Mouse (Mus musculus): ENCODE measurements around the gene Tmem259. TPM values are rescaled to one million over a fixed set of nuclear protein-coding genes. Genes with fewer than 3 reads are reported as not detected.

Gene Tmem259
- polyA plus RNA-seq, 1 experiment, result 102 TPM

- H3K27me3 ChIP-seq (ENCODE audit: control insufficient read depth, insufficient read depth, insufficient read length), result peaks cover 10% of the 10 kb centered on the region
- H3K79me3 ChIP-seq (ENCODE audit: low read depth), result no peaks in the 10 kb centered on the region
- H3K4me3 ChIP-seq (ENCODE audit: insufficient read depth, poor library complexity, severe bottlenecking), result peak overlapping the region; percentile 55
- peak overlapping the region; percentile 50 for H3ac ChIP-seq (ENCODE audit: control insufficient read depth, insufficient read length, low read depth)
- TF ChIP-seq MAX (IDR thresholded peaks at IDR 0.05) (no peak), MYOD1 (IDR thresholded peaks at IDR 0.05; ENCODE audit: control insufficient read depth, insufficient read length, low read depth) (no peak), MYOG (IDR thresholded peaks at IDR 0.05; ENCODE audit: control insufficient read depth, extremely low read depth, insufficient read length) (no peak), CEBPB (IDR thresholded peaks at IDR 0.05; ENCODE audit: low read depth) (no peak), CTCF (IDR thresholded peaks at IDR 0.05; ENCODE audit: control insufficient read depth, insufficient read depth, insufficient read length) (no peak), FOSL1 (IDR thresholded peaks at IDR 0.05; ENCODE audit: insufficient read depth, low read length, poor library complexity, severe bottlenecking) (no peak), USF1 (IDR thresholded peaks at IDR 0.05; ENCODE audit: low read depth) (no peak)
- H3K79me2 ChIP-seq (ENCODE audit: control insufficient read depth, insufficient read depth), result no peaks in the 10 kb centered on the region
- H3K36me3 ChIP-seq (ENCODE audit: control insufficient read depth, insufficient read depth), result no peaks in the 10 kb centered on the region
Observed at GRCm38 (mm10) chr10:79925785-79926490, 58.2 kb downstream of the Tmem259 start.

DNA sequence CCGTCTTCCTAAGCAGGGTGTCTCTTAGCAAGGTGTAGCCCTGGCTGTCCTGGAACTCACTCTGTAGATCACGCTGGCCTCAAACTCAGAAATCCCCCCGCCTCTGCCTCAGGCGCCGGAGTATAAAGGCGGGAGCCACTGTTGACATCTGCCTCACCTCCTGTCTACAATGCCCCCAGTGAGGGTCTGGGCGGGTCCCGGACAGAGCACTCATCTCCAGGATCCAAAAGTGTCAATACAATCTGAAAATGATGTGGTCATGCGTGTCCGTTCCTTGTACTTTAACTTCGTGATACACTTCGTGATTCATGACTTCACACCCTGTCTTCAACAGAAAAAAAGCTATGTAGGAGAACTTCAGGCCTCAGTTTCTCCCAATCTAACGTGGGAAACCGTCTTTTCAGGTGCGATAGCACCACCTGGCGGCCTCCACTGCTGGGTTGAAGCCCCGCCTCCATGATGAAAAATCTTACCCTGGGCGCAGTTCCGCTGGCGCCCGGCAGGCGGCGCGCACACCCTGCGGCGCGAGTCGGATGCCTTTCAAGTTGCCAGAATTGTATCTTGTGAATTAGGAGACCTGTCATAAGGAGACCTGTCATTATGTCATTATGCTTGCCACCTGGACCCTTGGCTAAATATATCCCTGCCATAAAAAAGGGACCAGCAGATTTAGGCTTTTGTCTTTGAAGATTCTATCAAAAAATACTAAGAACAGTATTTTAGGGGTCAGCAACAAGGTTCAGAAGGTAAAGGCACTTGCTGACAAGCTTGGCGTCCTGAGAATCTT lies 58.9 kb downstream of the Tmem259 start:
- peak; percentile 98 for TF ChIP-seq CTCF (IDR thresholded peaks at IDR 0.05; ENCODE audit: control insufficient read depth, insufficient read depth, insufficient read length)
- TF ChIP-seq MYOG (IDR thresholded peaks at IDR 0.05; ENCODE audit: control insufficient read depth, extremely low read depth, insufficient read length), result no peak
- TF ChIP-seq MAX (IDR thresholded peaks at IDR 0.05), result peak; percentile 22
- no peak for TF ChIP-seq MYOD1 (IDR thresholded peaks at IDR 0.05; ENCODE audit: control insufficient read depth, insufficient read length, low read depth)
- H3K36me3 ChIP-seq (ENCODE audit: control insufficient read depth, insufficient read depth), result no peaks in the 10 kb centered on the region
- peaks cover 17% of the 10 kb centered on the region for H3K27me3 ChIP-seq (ENCODE audit: control insufficient read depth, insufficient read depth, insufficient read length)
- no peaks in the 10 kb centered on the region for H3K79me3 ChIP-seq (ENCODE audit: low read depth)
- no peak overlapping the region for H3K4me3 ChIP-seq (ENCODE audit: insufficient read depth, poor library complexity, severe bottlenecking)
- H3K79me2 ChIP-seq (ENCODE audit: control insufficient read depth, insufficient read depth), result no peaks in the 10 kb centered on the region
- no peak overlapping the region for H3ac ChIP-seq (ENCODE audit: control insufficient read depth, insufficient read length, low read depth)

Other genes with a start within 250 kb of the Tmem259 start
- gene Polrmt, start 237.7 kb downstream of the Tmem259 start, polyA plus RNA-seq (2012; fragmentation: generic; extraction: Trizol), result 56.5 TPM
- gene Fgf22, start 229.3 kb downstream of the Tmem259 start, polyA plus RNA-seq (2012; fragmentation: generic; extraction: Trizol), result 0.29 TPM
- 116 TPM for gene Rnf126, start 217.4 kb downstream of the Tmem259 start, polyA plus RNA-seq (2012; fragmentation: generic; extraction: Trizol)
- 12.1 TPM for gene Fstl3, start 207.1 kb downstream of the Tmem259 start, polyA plus RNA-seq (2012; fragmentation: generic; extraction: Trizol)
- gene Prss57, start 193.4 kb downstream of the Tmem259 start, polyA plus RNA-seq (2012; fragmentation: generic; extraction: Trizol), result not detected
- 39.9 TPM for gene Palm, start 190.8 kb downstream of the Tmem259 start, polyA plus RNA-seq (2012; fragmentation: generic; extraction: Trizol)
- not detected for gene Misp, start 163.3 kb downstream of the Tmem259 start, polyA plus RNA-seq (2012; fragmentation: generic; extraction: Trizol)
- 345 TPM for gene Ptbp1, start 129.9 kb downstream of the Tmem259 start, polyA plus RNA-seq (2012; fragmentation: generic; extraction: Trizol)
- gene Prtn3, start 109.9 kb downstream of the Tmem259 start, polyA plus RNA-seq (2012; fragmentation: generic; extraction: Trizol), result not detected
- gene Plppr3, start 109.7 kb downstream of the Tmem259 start, polyA plus RNA-seq (2012; fragmentation: generic; extraction: Trizol), result 2.3 TPM
- not detected for gene Elane, start 98.1 kb downstream of the Tmem259 start, polyA plus RNA-seq (2012; fragmentation: generic; extraction: Trizol)
- gene Cfd, start 93.5 kb downstream of the Tmem259 start, polyA plus RNA-seq (2012; fragmentation: generic; extraction: Trizol), result not detected
- 32.5 TPM for gene Med16, start 75.4 kb downstream of the Tmem259 start, polyA plus RNA-seq (2012; fragmentation: generic; extraction: Trizol)
- not detected for gene Gm26602, start 73.5 kb downstream of the Tmem259 start, polyA plus RNA-seq (2012; fragmentation: generic; extraction: Trizol)
- 0.13 TPM for gene Kiss1r, start 67.4 kb downstream of the Tmem259 start, polyA plus RNA-seq (2012; fragmentation: generic; extraction: Trizol)
- gene R3hdm4, start 63.1 kb downstream of the Tmem259 start, polyA plus RNA-seq (2012; fragmentation: generic; extraction: Trizol), result 46.7 TPM
- 0.74 TPM for gene Arid3a, start 57.3 kb downstream of the Tmem259 start, polyA plus RNA-seq (2012; fragmentation: generic; extraction: Trizol)
- gene Wdr18, start 24.2 kb downstream of the Tmem259 start, polyA plus RNA-seq (2012; fragmentation: generic; extraction: Trizol), result 48.6 TPM
- 0.30 TPM for gene Grin3b, start 13.6 kb downstream of the Tmem259 start, polyA plus RNA-seq (2012; fragmentation: generic; extraction: Trizol)
- gene Cnn2, start 4.3 kb upstream of the Tmem259 start, polyA plus RNA-seq (2012; fragmentation: generic; extraction: Trizol), result 437 TPM
- 10.7 TPM for gene Abca7, start 12.2 kb upstream of the Tmem259 start, polyA plus RNA-seq (2012; fragmentation: generic; extraction: Trizol)
- 1.6 TPM for gene Arhgap45, start 32.3 kb upstream of the Tmem259 start, polyA plus RNA-seq (2012; fragmentation: generic; extraction: Trizol)
- gene Polr2e, start 55.5 kb upstream of the Tmem259 start, polyA plus RNA-seq (2012; fragmentation: generic; extraction: Trizol), result 269 TPM
- gene Gpx4, start 62.8 kb upstream of the Tmem259 start, polyA plus RNA-seq (2012; fragmentation: generic; extraction: Trizol), result 964 TPM
- 29.4 TPM for gene Sbno2, start 121.2 kb upstream of the Tmem259 start, polyA plus RNA-seq (2012; fragmentation: generic; extraction: Trizol)
- gene Stk11, start 131.5 kb upstream of the Tmem259 start, polyA plus RNA-seq (2012; fragmentation: generic; extraction: Trizol), result 106 TPM
- gene Atp5d, start 154.3 kb upstream of the Tmem259 start, polyA plus RNA-seq (2012; fragmentation: generic; extraction: Trizol), result 720 TPM
- gene Cbarp, start 156.5 kb upstream of the Tmem259 start, polyA plus RNA-seq (2012; fragmentation: generic; extraction: Trizol), result 12.1 TPM
- gene Midn, start 163.9 kb upstream of the Tmem259 start, polyA plus RNA-seq (2012; fragmentation: generic; extraction: Trizol), result 77.5 TPM
- 30.9 TPM for gene Cirbp, start 181.7 kb upstream of the Tmem259 start, polyA plus RNA-seq (2012; fragmentation: generic; extraction: Trizol)
- gene 1600002K03Rik, start 188.6 kb upstream of the Tmem259 start, polyA plus RNA-seq (2012; fragmentation: generic; extraction: Trizol), result 33.4 TPM
- gene Efna2, start 195.2 kb upstream of the Tmem259 start, polyA plus RNA-seq (2012; fragmentation: generic; extraction: Trizol), result 3.2 TPM
- 57.7 TPM for gene Mum1, start 242.1 kb upstream of the Tmem259 start, polyA plus RNA-seq (2012; fragmentation: generic; extraction: Trizol)

Measured in C2C12 (cell line).